Mouse (Mus musculus) mature B cell (primary cell): ENCODE measurements around the gene 4932415D10Rik.

Experiments
- in situ Hi-C: fragments of 300-500 bp; cut with MboI; formaldehyde crosslinking; loops from 2 replicates; pipeline ENCODE4 v1.14.3; 2019

Gene 4932415D10Rik

GRCm38 (mm10) chr10:82316482-82316881 lies at the start of gene 4932415D10Rik:
TSS of gene 4932415D10Rik (minus strand) at chr10:82316582.
- in situ Hi-C loops: no loop called here

- in situ Hi-C loops: no loop called here
These were observed 45.5 kb upstream of the 4932415D10Rik start for GRCm38 (mm10) chr10:82361911-82362310.

- in situ Hi-C loops: no loop called here
These were observed 39.0 kb upstream of the 4932415D10Rik start for GRCm38 (mm10) chr10:82355401-82355800.

- in situ Hi-C loops: no loop called here
These were observed 38.0 kb upstream of the 4932415D10Rik start, which contains the start of gene Gm4924 for GRCm38 (mm10) chr10:82354083-82355010. TSS of gene Gm4924 (plus strand) at chr10:82354255.

- in situ Hi-C loops: no loop called here
These were observed 13.4 kb upstream of the 4932415D10Rik start for GRCm38 (mm10) chr10:82329826-82330225.

- in situ Hi-C loops: no loop called here
These were observed 3.8 kb upstream of the 4932415D10Rik start for GRCm38 (mm10) chr10:82320134-82320533.

GRCm38 (mm10) chr10:82296440-82296839 lies 19.9 kb downstream of the 4932415D10Rik start:
- in situ Hi-C loops: no loop called here

GRCm38 (mm10) chr10:82257331-82257730 lies 59.1 kb downstream of the 4932415D10Rik start:
- in situ Hi-C loops: no loop called here

- in situ Hi-C loops: no loop called here
These were observed 71.4 kb downstream of the 4932415D10Rik start for GRCm38 (mm10) chr10:82245021-82245420.

- in situ Hi-C loops: no loop called here
These were observed 75.0 kb downstream of the 4932415D10Rik start for GRCm38 (mm10) chr10:82241401-82241788.

- in situ Hi-C loops: no loop called here
These were observed 75.5 kb downstream of the 4932415D10Rik start, which contains the start of gene Zfp938 for GRCm38 (mm10) chr10:82240742-82241400. TSS of gene Zfp938 (minus strand) at chr10:82241280.
